Mouse (Mus musculus): ENCODE data around the gene Tiam1.
A peak's percentile ranks its signal among the peaks of the same experiment; 100 is the strongest.

Gene Tiam1

DNA sequence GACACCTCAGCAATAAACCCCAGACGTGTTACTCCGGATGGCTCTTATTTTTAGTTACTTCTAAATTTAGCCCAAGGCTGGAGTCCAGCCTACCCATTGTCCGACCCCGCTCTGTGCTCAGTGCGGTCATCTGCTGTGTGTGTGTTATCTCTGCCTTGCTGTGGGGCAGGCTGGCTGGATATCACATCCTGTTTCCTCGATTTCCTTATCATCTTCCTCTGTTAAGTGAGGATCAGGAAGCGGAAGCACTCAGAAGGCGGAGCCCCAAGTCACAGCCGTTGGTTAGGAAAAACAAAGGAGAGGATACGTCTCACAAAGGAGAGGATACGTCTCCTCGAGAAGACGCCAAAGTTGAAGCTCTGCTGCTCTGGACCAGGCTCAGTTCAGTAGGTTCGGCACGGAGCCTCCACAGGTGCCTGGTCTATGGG, 313.3 kb downstream of the Tiam1 start:
- DNase-seq, result peak; percentile 50 to 78

DNA sequence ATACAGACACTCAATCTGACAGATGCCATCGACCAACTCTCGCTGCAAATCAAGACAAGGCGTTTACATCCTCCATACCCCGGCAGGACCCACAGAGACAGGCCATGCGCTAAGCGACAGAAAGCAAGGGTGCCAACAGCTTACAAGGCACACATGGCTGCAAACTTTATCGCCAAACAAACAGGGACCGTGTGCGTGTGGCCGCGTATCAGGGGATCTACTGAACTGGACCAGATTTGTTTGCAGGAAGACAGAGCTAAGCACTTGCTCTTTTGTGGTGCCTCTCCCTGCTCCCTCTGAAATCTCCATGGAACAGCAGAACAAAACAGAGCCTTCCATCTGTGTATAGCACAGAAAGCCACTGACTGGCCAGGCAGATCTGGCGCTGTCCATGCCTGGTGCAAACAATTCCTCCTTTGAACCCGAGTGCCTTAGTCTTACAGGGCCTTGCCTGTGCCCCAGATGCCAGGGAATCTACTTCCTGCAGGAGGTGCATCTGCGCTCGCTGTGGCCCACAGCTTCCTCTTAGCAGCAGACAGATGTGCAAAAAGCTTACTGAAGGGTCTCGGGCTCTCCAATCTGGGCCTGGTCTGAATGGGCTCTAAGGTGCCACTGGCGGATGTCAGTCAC, 316.0 kb downstream of the Tiam1 start:
- DNase-seq, result no peak

DNA sequence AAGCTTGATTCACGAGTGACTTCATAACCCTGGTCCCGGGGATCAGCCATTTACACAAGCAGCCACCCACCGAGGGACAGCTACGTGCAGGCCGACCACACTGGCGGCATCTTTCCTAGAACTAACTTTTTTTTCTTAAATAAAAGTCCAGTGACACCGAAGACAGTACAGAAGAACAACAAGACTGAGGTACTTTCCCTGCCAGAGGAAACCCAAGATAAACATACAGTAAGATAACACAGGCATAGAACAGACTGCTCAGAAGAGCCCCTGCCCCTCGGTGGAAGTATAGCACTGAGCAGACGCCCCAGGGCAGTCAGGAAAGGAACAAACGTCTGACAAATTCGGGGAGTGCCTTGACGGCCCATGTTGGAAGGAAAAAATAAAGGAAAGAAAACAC, 317.7 kb downstream of the Tiam1 start:
- no peak for DNase-seq

DNA sequence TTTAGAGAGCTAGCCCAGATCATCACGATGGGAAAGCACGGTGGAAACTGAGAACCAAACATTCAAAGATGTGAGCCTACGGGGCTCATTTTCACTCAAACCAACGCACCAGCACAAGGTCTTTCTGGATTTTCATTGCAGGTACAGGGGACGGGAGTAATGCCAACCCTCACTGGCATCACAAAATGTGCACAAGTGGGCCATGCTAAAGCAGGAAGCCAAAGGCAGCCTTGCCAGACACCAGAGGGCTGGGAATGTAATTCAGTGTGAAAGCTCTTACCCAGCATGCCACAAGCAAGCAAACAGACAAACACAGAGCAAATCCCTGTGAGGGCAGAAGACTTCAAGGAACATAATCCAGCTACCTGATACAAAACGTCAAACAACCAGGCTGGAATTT, 320.7 kb downstream of the Tiam1 start:
- no peak for DNase-seq

DNA sequence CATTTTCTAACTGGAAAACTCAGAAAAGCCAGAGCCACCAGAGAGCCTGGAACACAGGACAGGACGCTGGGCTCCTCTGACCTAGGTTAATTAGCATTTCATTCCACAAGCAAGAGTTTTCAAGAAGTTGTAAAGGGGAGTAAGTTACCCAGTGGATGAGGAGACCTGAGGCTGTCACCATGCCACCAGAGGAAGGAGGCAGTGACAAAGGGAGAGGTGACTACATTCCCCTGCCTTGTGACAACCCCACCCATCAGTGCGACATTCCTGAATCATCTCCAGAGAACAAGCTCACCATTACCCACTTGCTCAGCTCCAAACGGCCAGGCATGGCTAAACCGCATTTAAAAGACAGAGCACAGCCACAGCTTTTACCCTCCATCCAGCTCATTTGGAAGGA, 324.9 kb downstream of the Tiam1 start:
- no peak for DNase-seq

DNA sequence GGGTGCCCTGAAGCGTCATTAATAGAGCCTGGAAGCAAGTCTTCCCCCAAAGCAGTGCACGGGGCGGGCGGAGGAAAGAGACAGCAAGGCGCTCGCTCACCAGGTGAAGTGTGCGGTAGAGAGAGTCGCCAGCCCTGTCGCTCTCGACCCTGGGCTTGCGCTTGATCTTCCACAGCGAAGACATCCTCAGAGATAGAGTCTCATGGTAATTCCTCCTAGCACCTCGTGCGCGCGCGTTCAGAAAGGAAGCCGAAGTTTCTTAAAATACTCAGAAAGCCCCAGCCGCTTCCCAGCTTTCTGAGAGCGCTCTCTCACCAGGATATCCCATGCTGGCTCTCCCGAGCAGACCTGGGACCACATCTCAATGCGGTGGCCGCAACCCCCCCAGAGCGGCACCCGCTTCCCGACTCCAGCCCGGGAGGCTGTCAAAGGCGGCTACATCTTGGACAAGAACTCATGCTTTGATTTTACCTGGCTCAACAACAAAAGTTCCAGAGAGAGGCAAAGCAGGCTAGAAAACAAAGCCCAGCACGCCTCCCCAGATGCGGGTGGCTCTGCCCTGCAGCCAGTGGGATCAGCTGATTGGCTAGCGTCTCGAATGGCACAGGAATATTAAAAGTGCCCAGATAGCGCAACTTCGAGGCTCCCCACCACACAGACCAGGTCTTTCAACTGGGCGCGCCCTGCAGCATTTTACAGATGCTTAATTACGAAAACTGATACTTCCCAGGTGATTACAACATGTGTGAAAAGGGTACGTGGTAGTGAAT, 325.5 kb downstream of the Tiam1 start:
- DNase-seq, result no peak

DNA sequence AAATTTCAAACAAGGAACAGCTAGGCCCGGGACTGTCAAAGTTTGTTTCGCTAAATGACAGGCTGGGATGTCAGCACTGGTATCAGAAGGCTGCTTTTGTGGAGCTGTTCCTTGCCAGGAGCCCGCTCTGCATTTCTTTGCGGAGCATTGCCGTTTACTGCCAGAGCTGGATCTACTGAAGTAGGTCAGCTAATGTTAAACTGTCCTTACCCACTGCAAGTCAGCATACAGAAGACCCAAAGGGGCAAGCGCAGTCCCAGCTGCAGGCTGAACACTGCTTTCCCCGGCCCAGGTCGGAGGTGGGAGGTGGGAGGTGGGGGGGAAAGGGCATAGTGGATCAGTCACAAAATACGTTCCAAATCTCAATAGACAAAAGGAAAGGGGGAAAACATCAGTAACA, 326.3 kb downstream of the Tiam1 start:
- no peak for DNase-seq

DNA sequence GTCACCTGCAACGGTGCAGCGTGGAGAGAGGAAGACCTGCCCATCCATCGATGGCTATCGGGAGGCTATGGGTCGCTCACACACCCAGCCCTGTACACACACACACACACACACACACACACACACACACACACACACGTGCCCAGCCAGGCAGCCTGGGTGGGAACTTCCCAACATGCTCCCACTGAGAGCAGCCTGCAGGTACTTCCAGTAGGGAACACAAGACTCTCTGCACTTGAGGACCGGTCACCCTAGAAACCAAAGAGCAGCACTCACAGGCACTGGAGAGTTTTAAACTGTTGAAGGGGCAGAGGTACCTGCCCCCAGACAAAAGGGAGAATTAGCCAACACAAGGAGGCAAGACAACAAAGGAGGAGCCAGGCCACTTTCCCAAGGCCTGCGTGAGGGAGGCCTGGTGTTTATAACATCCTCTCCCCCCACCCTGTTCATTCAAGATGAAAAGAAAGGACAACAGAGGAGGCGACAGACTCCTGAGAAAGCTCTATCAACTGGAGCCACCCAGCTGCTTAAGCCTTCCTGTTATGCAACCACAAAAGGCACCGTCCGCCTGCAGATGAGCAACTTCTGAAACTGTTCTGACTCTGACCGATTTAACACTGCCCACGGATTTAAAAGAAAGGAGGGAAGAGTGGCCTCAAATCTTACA, 326.9 kb downstream of the Tiam1 start:
- DNase-seq, result no peak

DNA sequence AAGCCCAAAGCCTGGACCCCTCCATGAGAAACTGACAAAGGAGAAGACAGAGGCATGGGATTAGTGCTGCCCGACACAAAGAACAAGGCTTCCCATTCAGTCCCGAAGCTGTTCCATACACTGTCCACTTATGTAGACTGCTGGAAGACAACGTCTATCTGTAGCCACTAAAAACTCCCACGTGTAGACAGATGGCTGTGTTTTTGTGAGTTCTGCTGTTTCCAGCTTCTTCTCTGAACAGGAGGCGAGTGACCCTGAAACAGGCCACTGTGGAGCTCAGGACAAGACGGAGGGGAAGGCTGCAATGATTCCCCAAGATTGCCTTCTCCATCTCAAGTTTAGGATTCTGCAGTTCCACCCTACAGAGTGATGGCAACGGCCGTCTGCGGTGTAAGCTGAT, 330.0 kb downstream of the Tiam1 start:
- DNase-seq, result no peak

DNA sequence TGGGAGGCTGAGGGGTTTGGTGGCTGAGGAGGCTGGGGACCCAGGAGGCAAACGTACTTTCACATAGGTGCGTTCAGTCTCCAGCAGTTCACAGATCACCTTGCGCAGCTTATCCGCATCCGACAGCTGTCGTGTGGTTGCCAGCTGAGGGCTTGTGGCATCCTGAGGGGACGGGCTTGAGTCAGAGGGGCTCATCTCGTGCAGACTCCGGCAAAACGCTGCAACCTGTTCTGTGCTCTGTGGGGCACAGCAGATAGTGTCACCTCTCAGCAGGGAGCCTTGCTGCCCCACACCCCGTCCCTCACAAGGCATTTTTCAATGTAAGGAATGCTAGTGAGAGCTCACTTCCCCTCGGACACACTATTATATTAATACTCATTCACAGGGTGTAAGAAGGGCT, 330.7 kb downstream of the Tiam1 start:
- no peak for DNase-seq

DNA sequence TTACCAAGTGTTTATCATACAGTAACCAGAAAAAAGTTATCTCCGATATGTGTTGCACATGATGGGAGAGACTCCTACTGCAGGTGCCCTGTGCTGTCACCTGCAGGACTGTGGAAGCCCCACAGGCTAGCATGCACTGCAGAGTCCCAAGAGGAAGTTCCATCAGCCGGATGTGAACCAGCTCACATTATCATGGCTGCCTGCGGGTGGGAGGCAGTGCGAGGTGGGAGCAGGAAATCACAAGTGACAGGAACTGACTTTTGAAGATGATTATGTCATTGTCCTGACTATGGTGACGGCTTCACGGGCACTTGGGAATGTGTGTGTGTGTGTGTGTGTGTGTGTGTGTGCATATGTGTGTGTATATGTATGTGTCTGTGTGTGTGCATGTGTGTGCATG, 333.2 kb downstream of the Tiam1 start:
- DNase-seq, result no peak

DNA sequence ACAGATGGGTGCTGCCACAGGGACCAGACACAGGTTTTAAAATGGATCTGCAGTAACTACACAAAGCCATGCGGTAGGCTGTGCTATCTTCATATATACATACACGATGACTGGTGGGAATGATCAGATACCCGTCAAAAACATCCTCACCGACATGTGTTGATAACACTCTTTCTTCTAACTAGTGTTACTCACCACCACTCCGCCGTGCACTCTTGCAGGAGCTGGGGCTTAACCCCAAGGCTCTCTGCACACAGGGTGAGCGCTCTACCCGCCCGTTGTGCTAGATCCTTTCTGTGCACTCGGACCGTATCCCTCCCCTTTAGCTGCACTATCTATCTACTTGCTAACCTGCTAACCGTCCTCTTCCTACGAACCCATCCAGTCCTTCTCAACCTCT, 335.4 kb downstream of the Tiam1 start:
- no peak for DNase-seq

DNA sequence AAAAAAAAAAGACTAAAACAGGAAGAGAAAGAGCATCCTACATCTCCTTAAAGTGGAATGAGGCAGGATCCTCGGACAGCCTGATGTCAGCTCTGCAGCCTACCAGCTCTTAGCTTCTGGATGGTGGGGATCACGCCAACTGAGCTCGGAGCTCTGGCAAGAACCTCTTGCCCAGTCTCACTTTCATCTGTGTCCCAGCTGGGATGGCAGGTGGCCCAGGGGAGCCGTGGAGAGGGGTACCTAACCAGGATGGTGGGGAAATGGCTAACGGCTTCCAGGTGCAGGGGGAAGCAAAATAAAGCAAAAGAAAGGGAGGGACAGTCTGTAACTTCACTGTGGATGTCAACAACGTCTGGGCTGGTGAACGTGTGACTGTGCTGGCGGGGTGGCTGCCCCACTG, 337.6 kb downstream of the Tiam1 start:
- DNase-seq, result no peak

DNA sequence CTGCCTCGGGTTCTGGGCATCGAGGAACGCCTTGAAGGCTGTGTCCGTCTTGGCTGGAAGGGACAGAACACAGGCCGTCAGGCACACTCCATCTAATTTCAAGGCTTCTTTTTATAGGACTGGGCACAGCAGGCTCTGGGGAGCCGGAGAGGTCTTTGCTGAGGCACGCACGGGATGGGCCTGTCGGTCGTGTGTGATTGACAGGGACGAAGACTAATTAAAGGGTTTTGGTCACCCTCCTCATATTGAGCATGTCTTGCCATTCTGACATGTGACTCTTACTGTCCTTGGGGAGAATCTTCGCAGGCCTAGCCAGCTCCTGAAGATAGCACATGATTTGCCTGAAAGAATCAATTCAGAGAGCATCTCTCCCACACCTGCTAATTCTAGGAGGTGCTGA, 338.4 kb downstream of the Tiam1 start:
- no peak for DNase-seq

DNA sequence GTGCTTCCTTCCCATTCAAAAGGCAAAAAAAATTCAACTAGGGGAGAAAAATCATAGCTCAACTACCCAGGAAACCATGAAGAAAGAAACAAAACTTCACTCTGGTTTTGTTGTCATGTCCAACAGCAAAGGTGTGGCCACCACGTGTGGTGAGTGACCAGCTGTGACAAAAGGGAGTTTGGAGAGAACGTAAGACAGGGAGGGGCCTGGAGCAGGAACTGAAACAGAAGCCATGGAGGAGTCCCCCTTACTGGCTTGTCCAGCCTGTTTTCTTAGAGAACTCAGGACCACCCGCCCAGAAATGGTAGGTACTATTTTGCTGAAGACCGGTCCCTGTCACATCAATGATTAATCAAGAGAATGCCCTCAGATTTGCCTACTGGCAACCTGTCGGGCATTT, 342.1 kb downstream of the Tiam1 start:
- DNase-seq, result no peak

DNA sequence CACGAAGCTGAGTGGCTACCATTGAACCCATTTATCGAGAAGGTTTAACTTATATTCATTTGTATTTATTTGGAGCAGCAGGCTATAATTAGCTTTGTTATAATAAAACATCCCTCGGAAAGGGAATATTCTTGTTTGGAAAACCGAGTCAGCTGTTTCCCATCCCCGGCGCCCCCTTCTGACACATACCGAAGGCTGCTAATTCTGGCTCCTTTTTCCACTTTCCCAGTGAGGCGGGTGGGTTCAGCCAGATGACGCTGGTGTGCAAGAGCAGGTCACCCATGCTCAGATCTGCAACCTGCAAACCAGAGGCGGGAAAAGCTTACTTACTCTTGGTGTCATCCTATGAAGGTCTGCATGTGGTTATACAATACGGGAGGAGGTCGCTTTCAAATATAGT, 343.8 kb downstream of the Tiam1 start:
- DNase-seq, result no peak

DNA sequence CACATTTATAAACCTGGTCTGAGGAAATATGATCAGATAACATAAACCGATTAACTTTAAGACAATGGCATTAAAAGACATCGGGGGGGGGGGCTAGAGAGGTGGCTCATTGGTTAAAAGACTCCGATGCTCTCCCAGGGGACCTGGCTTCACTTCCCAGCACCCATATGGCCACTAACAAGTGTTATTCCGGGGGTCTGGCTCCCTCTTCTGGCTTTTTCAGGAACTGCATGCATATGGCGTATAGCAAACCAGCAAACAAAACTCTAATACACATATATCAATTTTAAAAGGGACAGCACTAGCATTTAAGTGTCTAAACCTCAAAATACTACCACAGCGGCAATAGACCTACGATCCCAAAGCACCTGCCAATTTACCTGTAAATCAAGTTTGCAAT, 347.0 kb downstream of the Tiam1 start:
- no peak for DNase-seq

DNA sequence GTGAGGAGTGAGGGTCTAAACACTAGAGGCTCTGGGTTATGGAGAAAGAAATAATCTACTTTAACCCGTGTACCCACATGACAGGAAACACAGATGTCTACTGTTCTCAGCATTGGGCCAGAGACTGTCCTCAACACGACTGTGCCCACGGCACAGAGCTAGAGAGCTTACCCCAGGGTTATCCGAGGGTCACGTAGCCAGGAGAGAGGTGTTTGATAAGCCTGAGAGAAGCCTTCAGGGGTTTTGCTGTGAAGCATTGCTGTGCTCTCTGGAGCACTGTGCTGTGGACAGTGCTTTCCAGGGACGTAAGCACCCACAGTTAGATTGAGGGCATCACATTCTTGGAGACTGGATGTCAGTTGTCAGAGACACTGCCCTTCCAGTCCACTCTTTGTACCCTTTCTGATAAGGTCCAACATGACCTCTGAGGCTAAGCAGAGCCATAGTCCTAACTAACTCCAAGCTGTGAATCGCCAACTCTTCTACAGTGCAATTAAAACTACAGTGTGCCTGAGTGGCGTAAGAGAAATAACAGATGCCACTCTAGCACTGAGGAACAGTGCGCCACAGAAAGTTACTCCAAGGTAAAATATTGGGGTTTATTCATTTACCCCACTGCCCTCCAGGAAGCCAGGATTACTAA, 353.7 kb downstream of the Tiam1 start:
- DNase-seq, result no peak

DNA sequence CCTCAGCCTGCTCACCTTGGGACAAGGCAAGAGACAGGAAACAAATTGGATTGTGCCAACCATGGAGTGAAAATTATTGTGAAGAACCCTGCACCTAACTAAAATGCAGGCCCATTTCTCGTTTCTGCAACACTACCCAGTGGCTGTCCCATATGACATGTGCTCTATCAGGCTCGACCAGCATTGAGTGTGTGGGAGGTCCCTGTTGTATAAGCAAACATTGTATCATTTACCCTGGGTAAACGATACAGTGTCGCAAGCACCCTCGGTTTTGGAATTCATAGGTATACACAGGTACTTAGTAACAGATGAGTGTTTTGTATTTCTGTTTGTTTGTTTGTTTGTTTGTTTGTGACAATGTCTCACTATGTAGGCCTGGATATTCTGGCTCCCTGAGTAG, 357.8 kb downstream of the Tiam1 start:
- no peak for DNase-seq

DNA sequence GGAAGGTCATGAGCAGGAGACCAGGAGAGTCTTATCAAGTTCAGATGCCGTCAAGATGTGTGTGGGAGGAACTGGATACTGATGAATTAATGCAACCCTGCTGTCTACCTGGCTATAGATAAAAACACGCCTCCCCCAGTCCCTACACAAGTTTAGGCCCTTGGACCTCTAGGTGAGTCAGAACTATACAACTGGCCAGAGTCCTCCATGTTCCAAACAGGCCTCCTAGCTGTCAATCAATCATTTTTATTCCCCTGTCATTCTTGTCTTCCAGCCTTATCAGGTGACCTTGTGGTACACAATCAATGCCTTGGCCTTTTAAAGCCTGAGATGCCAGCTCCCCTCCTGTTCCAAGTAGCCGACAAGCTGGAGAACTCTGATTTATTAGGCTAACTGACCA, 363.9 kb downstream of the Tiam1 start:
- no peak for DNase-seq

DNA sequence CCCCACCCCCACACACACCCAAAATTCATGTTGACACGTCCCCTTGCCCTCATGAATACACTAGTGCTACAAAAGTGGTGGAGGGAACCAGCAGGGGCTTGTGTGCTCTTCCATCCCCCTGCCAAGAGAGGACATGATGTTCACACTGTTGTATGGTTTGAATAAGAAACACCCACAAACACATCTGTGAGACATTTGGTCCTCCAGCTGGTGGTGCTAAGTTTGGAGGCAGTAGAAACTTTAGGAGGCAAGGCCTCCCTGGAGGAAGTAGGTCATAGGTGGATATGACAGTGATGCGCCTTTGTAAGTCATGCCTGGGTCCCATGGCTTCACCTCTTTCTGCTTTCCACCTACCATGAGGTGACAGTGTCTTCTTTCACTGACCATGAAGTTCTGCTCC, 366.1 kb downstream of the Tiam1 start:
- no peak for DNase-seq

DNA sequence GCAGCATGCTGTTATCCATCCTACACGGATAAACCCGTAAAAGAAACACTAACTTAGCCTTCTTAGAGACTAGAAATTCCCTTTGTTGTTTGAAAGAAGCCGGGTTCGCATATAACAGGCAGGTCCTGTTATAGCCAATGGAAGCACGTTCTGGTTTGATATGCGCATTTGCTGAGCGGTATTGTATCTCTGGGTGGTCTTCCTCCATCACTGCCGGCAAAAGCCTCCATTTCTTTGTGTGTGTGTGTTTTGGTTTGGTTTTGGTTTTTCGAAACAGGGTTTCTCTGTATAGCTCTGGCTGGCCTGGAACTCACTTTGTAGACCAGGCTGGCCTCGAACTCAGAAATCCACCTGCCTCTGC, 369.0 kb downstream of the Tiam1 start:
- no peak for DNase-seq

DNA sequence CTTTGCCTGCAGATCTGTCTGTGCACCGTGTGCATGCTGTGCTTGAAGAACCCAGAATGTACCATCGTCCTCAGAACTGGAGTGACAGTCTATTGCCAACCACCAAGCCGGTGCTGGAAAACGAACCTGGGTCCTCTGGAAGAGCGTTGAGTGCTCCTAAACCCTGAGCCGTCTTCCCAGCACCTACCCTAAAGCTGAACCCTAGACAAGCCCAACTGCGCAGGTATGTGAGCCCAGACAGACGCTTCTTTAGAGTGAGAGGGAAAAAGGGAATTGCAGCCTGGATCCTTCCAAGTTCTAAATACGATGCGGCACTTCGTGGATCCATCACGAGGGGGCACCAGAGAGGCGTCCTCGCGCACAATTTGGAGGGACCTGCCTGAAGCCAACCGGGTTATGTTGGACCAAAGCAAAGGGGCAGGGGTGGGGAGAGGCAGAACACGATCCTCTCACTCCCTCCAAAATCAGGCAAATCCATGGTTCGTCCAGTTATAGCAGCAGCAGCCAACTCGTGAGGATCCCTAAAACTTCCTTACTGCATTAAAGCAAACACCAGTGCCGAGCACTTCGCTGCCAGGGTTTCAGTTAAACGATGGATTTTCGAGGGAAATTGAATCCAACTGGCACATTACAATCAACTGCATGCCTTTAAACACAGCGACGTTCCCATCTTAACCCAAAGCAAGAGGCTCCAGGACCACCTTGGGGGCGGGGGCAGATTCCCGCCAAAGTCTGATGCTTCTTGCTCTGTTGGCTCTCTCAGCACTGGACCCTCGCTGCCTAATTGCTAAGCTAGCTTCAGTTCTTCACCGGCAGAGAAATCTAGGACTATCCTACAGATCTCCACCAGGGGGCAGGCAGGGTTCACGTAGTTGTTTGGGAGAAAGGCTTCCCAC, 369.7 kb downstream of the Tiam1 start:
- peak; percentile 80 to 87 for DNase-seq

Data from kidney, postnatal 25 days (tissue).